Mouse (Mus musculus) forebrain, embryonic 10.5 days (tissue): ENCODE data around the gene Hist1h2br. TPM values are rescaled to one million over a fixed set of nuclear protein-coding genes. Genes with fewer than 3 reads are reported as not detected.
A peak's percentile ranks its signal among the peaks of the same experiment; 100 is the strongest.
"Not testable (repeated sequence)": the region's sequence is repeated elsewhere in the genome, so short reads cannot be mapped to it uniquely, and the experiment has no call there.

Experiments used
- DNase-seq: peaks from one replicate; pipeline ENCODE4 v3.0.0-alpha.2; 2017; ENCODE audit warnings: low spot score; ENCODE audit errors: extremely low spot score
- H3K27ac ChIP-seq: fragments of 300-500 bp; sonication (generic); 2 replicates; pipeline ENCODE4 v1.5.1; 2016; ENCODE audit warnings: mild to moderate bottlenecking
- H3K27me3 ChIP-seq: fragments of 300-500 bp; sonication (generic); 2 replicates; pipeline ENCODE4 v1.6.1; 2016; ENCODE audit warnings: mild to moderate bottlenecking; ENCODE audit not compliant: poor library complexity, severe bottlenecking
- H3K36me3 ChIP-seq: fragments of 300-500 bp; sonication (generic); replicated peaks from 2 replicates; pipeline ENCODE4 v1.6.1; 2016; ENCODE audit warnings: mild to moderate bottlenecking, moderate library complexity
- H3K4me1 ChIP-seq: fragments of 300-500 bp; sonication (generic); 2 replicates; pipeline ENCODE4 v1.6.1; 2016
- H3K4me3 ChIP-seq: fragments of 300-500 bp; sonication (generic); 2 replicates; pipeline ENCODE4 v1.5.1; 2016; ENCODE audit warnings: mild to moderate bottlenecking, moderate library complexity
- H3K9me3 ChIP-seq: fragments of 300-500 bp; sonication (generic); 2 replicates; pipeline ENCODE4 v1.6.1; 2016; ENCODE audit warnings: mild to moderate bottlenecking, moderate library complexity
- WGBS: fragments of 180-500 bp; shearing (Covaris S2); methylation state at CpG from one replicate; pipeline ENCODE4 v1.1.7; 2016; 5-methylcytosine and 5-hydroxymethylcytosine counted together
- polyA plus RNA-seq: library from polyadenylated mRNA; unstranded; fragments of >200 nt; fragmentation: Nextera tagmentation; extraction: Ambion mirVana; gene quantifications from 2 replicates; pipeline ENCODE4 v1.2.1, GENCODE M21; 2016

The Hist1h2br gene
- polyA plus RNA-seq, 1 experiment from 2014 or later, result 23.1 TPM

GRCm38 (mm10) chr13:21811539-21811938 lies 22.0 kb upstream of the Hist1h2br start, which contains the start of gene Hist1h4m:
Hist1h4m (plus strand) TSS chr13:21811746.
- WGBS, result no CpG with 5 or more reads among the region's 24 CpGs
- Histone ChIP-seq H3K4me3 (peak within 1 kb of the TSS; percentile 34; the same call in 1 of the 2 replicates), H3K27ac (peak within 1 kb of the TSS; percentile 77)
- not testable (repeated sequence) for H3K9me3 ChIP-seq, H3K36me3 ChIP-seq, DNase-seq, H3K4me1 ChIP-seq, H3K27me3 ChIP-seq

- not testable (repeated sequence) for H3K4me1 ChIP-seq, H3K27me3 ChIP-seq, H3K9me3 ChIP-seq, DNase-seq, H3K36me3 ChIP-seq
- WGBS, result 0% methylated on average over 14 of the region's 14 CpGs
- Histone ChIP-seq H3K27ac (peak overlapping the region; percentile 77), H3K4me3 (peak overlapping the region; percentile 34; the same call in 1 of the 2 replicates)
Measured at GRCm38 (mm10) chr13:21812092-21812491, 21.5 kb upstream of the Hist1h2br start.

- 66% methylated on average over 7 of the region's 16 CpGs for WGBS
- not testable (repeated sequence) for H3K4me1 ChIP-seq, H3K36me3 ChIP-seq
Measured at GRCm38 (mm10) chr13:21820082-21820890, 13.3 kb upstream of the Hist1h2br start.

GRCm38 (mm10) chr13:21828511-21828910 lies 5.0 kb upstream of the Hist1h2br start:
- DNase-seq, result no peak
- Histone ChIP-seq H3K9me3 (no peaks in the 10 kb centered on the region), H3K27ac (peak overlapping the region; percentile 62), H3K4me3 (no peak overlapping the region), H3K27me3 (no peaks in the 10 kb centered on the region), H3K4me1 (peaks cover 4% of the 10 kb centered on the region), H3K36me3 (peaks cover 7% of the 10 kb centered on the region)
- 82% methylated on average over 3 of the region's 3 CpGs for WGBS

More at GRCm38 (mm10) chr13:21820082-21820890, 13.3 kb upstream of the Hist1h2br start:
- not testable (repeated sequence) for H3K27ac ChIP-seq, H3K27me3 ChIP-seq, DNase-seq, H3K9me3 ChIP-seq, H3K4me3 ChIP-seq

- peaks cover 7% of the 10 kb centered on the region for H3K36me3 ChIP-seq
- 90% methylated on average over 10 of the region's 10 CpGs for WGBS
- H3K9me3 ChIP-seq, result no peaks in the 10 kb centered on the region
- H3K4me3 ChIP-seq, result peak overlapping the region; percentile 18
- H3K27ac ChIP-seq, result peak overlapping the region; percentile 72
- peak; percentile 19 for DNase-seq
- H3K27me3 ChIP-seq, result no peaks in the 10 kb centered on the region
- peaks cover 4% of the 10 kb centered on the region for H3K4me1 ChIP-seq
Measured at GRCm38 (mm10) chr13:21830344-21830743, 3.2 kb upstream of the Hist1h2br start.

DNA sequence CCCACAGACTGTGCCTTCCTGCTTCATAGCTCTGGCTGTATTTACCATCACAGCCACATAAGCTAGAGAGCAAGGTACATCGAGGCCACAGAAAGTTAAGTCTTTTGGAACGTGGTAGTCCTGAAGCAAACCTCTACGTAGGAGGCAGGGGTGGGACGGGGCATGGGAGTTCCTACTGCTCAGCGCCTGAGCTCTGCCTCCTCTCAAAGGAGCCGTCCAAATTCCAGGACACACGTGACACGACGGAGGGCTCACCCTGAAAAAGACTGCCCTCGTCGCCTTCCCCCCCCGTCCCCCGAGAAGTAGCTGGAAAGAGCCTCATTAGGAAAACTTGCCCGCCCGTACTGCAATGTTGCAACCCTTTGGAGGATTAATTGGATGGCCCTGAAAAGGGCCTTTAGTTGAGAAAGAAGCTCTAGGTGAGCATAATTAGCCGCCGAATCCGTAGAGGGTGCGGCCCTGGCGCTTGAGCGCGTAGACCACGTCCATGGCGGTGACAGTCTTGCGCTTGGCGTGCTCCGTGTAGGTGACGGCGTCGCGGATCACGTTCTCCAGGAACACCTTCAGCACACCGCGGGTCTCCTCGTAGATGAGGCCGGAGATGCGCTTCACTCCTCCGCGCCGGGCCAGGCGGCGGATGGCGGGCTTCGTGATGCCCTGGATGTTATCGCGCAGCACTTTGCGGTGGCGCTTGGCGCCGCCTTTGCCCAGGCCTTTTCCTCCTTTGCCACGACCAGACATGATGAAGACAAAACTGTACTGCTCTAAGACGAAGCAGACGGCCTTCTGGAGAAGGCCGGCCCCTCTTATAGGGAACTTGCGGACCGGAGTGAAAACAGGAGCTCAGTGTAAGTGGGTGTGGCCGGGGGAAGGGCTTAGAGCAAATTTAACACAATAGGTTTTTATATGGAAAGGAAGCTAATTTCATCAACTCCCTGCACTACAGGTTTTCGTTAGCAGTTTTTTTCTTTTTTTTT lies 1.8 kb upstream of the Hist1h2br start, which contains the start of gene Hist1h4n:
Gene Hist1h4n (minus strand): TSS at position 779 of the 977 bp plus-strand sequence.
- H3K36me3 ChIP-seq, DNase-seq, H3K9me3 ChIP-seq, H3K27me3 ChIP-seq, H3K4me1 ChIP-seq: not testable (repeated sequence)
- under 1% methylated on average over 30 of the region's 58 CpGs for WGBS
- peak within 1 kb of the TSS; percentile 34 for H3K4me3 ChIP-seq
- H3K27ac ChIP-seq, result peak within 1 kb of the TSS; percentile 74

- H3K4me1 ChIP-seq, H3K36me3 ChIP-seq, H3K27ac ChIP-seq, DNase-seq, H3K27me3 ChIP-seq, H3K4me3 ChIP-seq, H3K9me3 ChIP-seq: not testable (repeated sequence)
- no CpG with 5 or more reads among the region's 4 CpGs for WGBS
Measured at GRCm38 (mm10) chr13:21840508-21840907, 7.0 kb downstream of the Hist1h2br start.

DNA sequence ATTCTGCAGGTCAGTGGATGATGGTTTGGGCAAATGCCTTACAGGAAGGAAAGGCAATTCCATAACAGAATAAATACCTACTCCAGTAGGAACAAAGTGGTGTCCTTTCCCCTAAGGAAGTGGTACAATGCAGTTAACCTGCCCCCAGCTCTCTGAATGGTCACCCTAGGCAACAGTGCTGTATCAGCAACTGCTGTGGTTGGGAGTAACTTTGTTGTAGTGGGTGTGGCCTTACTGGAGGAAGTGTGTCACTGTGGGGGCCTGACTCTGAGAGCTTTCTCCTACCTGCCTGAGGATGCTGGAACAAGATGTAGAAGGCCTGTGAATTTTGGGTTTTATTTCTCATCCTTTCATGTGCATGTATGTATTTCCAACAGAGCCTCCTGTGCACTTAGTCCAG lies 12.8 kb downstream of the Hist1h2br start:
- not testable (repeated sequence) for H3K27ac ChIP-seq, H3K27me3 ChIP-seq, H3K4me3 ChIP-seq, H3K4me1 ChIP-seq, H3K36me3 ChIP-seq, H3K9me3 ChIP-seq, DNase-seq

GRCm38 (mm10) chr13:21847883-21848282 lies 14.3 kb downstream of the Hist1h2br start:
- H3K4me3 ChIP-seq, result peak overlapping the region; percentile 36
- WGBS, result 14% methylated on average over 8 of the region's 8 CpGs
- H3K27me3 ChIP-seq, result no peaks in the 10 kb centered on the region
- DNase-seq, result peak; percentile 27
- H3K9me3 ChIP-seq, result no peaks in the 10 kb centered on the region
- H3K27ac ChIP-seq, result no peak overlapping the region
- no peaks in the 10 kb centered on the region for H3K36me3 ChIP-seq
- H3K4me1 ChIP-seq, result peaks cover 3% of the 10 kb centered on the region; the same call in 1 of the 2 replicates

GRCm38 (mm10) chr13:21850696-21851095 lies 17.2 kb downstream of the Hist1h2br start:
- H3K27ac ChIP-seq, H3K36me3 ChIP-seq, H3K4me3 ChIP-seq, DNase-seq, H3K9me3 ChIP-seq, H3K27me3 ChIP-seq, H3K4me1 ChIP-seq: not testable (repeated sequence)
- WGBS, result 43% methylated on average over 1 of the region's 1 CpGs

DNA sequence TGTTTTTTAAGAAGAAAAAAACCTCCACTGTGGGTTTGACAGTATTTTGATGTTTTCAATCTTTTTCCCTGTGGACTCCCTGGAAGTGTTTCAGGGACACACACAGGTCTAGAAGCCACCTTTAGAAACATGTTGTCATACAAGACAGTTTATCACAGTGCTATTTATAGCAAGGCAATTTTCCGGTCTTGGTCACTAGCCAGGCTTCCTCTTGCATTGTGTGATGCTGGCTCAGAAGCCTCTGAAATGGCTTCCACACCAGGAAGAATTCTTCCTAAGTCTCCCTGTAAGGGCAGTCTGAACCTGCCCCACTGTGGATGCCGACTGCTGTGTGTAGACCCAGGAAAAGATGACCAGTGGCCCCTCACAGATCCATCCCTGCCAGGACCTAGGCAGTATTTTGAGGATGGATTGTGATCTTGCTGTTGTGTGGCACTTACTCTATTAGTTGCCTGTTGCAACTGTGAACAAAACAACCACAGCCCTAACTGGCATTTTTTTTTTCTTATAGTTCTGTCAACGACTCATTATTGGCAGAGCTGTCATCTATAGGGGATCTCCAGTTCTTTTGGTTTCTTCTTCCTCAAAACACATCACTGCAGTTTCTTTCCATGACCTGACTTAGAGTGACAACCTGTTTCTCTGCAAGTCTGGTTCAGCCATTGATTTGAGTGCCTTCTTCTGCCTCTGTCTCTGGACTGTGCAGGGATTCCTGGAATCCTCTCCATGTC lies 18.8 kb downstream of the Hist1h2br start:
- Histone ChIP-seq H3K9me3 (no peaks in the 10 kb centered on the region), H3K36me3 (no peaks in the 10 kb centered on the region), H3K27me3 (no peaks in the 10 kb centered on the region), H3K4me3 (no peak overlapping the region), H3K27ac (no peak overlapping the region), H3K4me1 (peaks cover 6% of the 10 kb centered on the region)
- no peak for DNase-seq
- 87% methylated on average over 3 of the region's 3 CpGs for WGBS

DNA sequence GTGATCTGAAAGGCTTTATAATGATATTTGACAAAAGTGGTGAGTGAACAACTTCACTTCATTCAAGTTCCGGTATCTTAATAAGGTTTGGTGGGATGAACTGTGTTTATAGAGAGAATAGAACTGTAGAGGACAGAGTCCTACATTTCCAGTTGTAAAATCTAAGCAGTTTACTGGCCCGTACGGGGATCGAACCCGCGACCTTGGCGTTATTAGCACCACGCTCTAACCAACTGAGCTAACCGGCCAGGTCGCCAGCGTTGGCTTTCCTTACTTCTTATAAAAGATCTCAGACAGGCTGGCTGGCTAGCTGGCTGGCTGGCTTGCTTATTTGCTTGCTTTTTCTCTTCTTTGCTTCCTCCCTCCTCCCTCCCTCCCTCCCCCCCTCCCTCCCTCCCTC lies 21.6 kb downstream of the Hist1h2br start:
- Histone ChIP-seq H3K27ac (peak overlapping the region; percentile 70), H3K27me3 (no peaks in the 10 kb centered on the region), H3K4me1 (peaks cover 3% of the 10 kb centered on the region; the same call in 1 of the 2 replicates), H3K9me3 (no peaks in the 10 kb centered on the region), H3K4me3 (peak overlapping the region; percentile 62), H3K36me3 (no peaks in the 10 kb centered on the region)
- DNase-seq, result peak; percentile 88
- WGBS, result under 1% methylated on average over 11 of the region's 11 CpGs
